In genomic region chr17:68490065-68490691, GRCm38 (mm10) we compare ENCODE assay signal across 21 mouse cellular contexts.
DNase-seq lines count a peak whose midpoint lies in the region; ATAC-seq and TF ChIP-seq lines count a peak whose summit lies in the region.
"Had no signal": no experiment of that assay in that cellular context is flagged by ENCODE, and none has a peak within 500 bp of the region (broad histone marks: within the 10 kb centered on the region; RNA-seq: fewer than 3 reads in every experiment).

No protein-coding gene starts in this region.

- no peaks in the 10 kb centered on the region for H3K9me3 ChIP-seq in hindbrain, embryonic 11.5 days (ENCODE audit: control insufficient read depth, low read length)
- no peaks in the 10 kb centered on the region for H3K9me3 ChIP-seq in hindbrain, postnatal 0 days (ENCODE audit: low read length)
- H3K9me3 ChIP-seq: heart, embryonic 15.5 days; limb, embryonic 13.5 days; liver, embryonic 13.5 days; neural tube, embryonic 12.5 days had no signal

- H3K4me3 ChIP-seq in hindbrain, embryonic 11.5 days (ENCODE audit: low read depth, low read length): no peak overlapping the region
- no peak overlapping the region for H3K4me3 ChIP-seq in hindbrain, postnatal 0 days (ENCODE audit: low read length)
- H3K4me3 ChIP-seq: heart, embryonic 15.5 days; limb, embryonic 13.5 days; liver, embryonic 13.5 days; neural tube, embryonic 12.5 days had no signal

- H3K9ac ChIP-seq in hindbrain, embryonic 11.5 days (ENCODE audit: low read depth, low read length): no peak overlapping the region
- H3K9ac ChIP-seq in hindbrain, postnatal 0 days (replicated peaks; ENCODE audit: low read length): no peak overlapping the region
- H3K9ac ChIP-seq: heart, embryonic 15.5 days; limb, embryonic 13.5 days; liver, embryonic 13.5 days; neural tube, embryonic 12.5 days had no signal

- no peaks in the 10 kb centered on the region for H3K27me3 ChIP-seq in hindbrain, embryonic 11.5 days (ENCODE audit: control insufficient read depth, insufficient read depth, low read length)
- no peaks in the 10 kb centered on the region for H3K27me3 ChIP-seq in hindbrain, postnatal 0 days (ENCODE audit: insufficient read depth, low read length)
- H3K27me3 ChIP-seq: heart, embryonic 15.5 days; limb, embryonic 13.5 days; liver, embryonic 13.5 days; neural tube, embryonic 12.5 days had no signal

- H3K27ac ChIP-seq in hindbrain, embryonic 11.5 days (ENCODE audit: low read depth, low read length): no peak overlapping the region
- no peak overlapping the region for H3K27ac ChIP-seq in hindbrain, postnatal 0 days
- H3K27ac ChIP-seq: heart, embryonic 15.5 days; limb, embryonic 13.5 days; liver, embryonic 13.5 days; macrophage; neural tube, embryonic 12.5 days had no signal

- H3K4me1 ChIP-seq in hindbrain, embryonic 11.5 days (replicated peaks; ENCODE audit: control insufficient read depth, insufficient read depth, low read length): no peaks in the 10 kb centered on the region
- H3K4me1 ChIP-seq in hindbrain, postnatal 0 days (ENCODE audit: insufficient read depth, low read length): no peaks in the 10 kb centered on the region
- H3K4me1 ChIP-seq: heart, embryonic 15.5 days; liver, embryonic 13.5 days; neural tube, embryonic 12.5 days had no signal

- no peak for TF ChIP-seq CTCF in hindbrain, postnatal 0 days (IDR thresholded peaks at IDR 0.05; ENCODE audit: low read depth)

- no peaks in the 10 kb centered on the region for H3K36me3 ChIP-seq in hindbrain, embryonic 11.5 days (ENCODE audit: control insufficient read depth, insufficient read depth, low read length)
- H3K36me3 ChIP-seq in hindbrain, postnatal 0 days (ENCODE audit: insufficient read depth, low read length): no peaks in the 10 kb centered on the region
- H3K36me3 ChIP-seq: G1E; heart, embryonic 15.5 days; limb, embryonic 13.5 days; liver, embryonic 13.5 days; neural tube, embryonic 12.5 days had no signal

- DNase-seq in hindbrain, embryonic 11.5 days (ENCODE audit: low spot score): no peak
- DNase-seq in hindbrain, postnatal 0 days (ENCODE audit: low spot score): no peak
- peak; percentile 9 for DNase-seq in kidney, postnatal 14 days
- DNase-seq in kidney, adult 9 months: no peak
- DNase-seq in retina, embryonic 14.5 days (ENCODE audit: low spot score): peak; percentile 11
- no peak for DNase-seq in retina, postnatal 1 day
- DNase-seq in gastrocnemius, adult 18-20 months (ENCODE audit: low spot score): no peak
- no peak for DNase-seq in cerebellum, postnatal 25 days
- DNase-seq: adrenal gland, postnatal 14 days; cerebellum, adult 11 months; cerebellum, postnatal 10 days; gastrocnemius, postnatal 36 days; heart, postnatal 4 days; liver, embryonic 13.5 days; thymus, adult 2 months had no signal

- 53% methylated on average over 4 of the region's 4 CpGs for WGBS in hindbrain, embryonic 11.5 days
- WGBS in hindbrain, postnatal 0 days: 34% methylated on average over 4 of the region's 4 CpGs

- ATAC-seq in hindbrain, embryonic 11.5 days (ENCODE audit: low FRiP score): peak; percentile 61; the same call in 1 of the 2 replicates
- ATAC-seq in hindbrain, postnatal 0 days: no peak
- ATAC-seq: intestine, postnatal 0 days had no signal

- H3K4me2 ChIP-seq in hindbrain, embryonic 11.5 days (replicated peaks; ENCODE audit: low read depth, low read length): no peak overlapping the region
- no peak overlapping the region for H3K4me2 ChIP-seq in hindbrain, postnatal 0 days (ENCODE audit: low read depth, low read length)
- H3K4me2 ChIP-seq: heart, embryonic 15.5 days; limb, embryonic 13.5 days; liver, embryonic 13.5 days; neural tube, embryonic 12.5 days had no signal

Comparison
In these comparisons a context has a peak if more than half of its experiments do, and no peak if none do; other contexts are left out.
1. DNase-seq: peak in kidney, postnatal 14 days (single experiment) and retina, embryonic 14.5 days (single experiment); none in hindbrain, embryonic 11.5 days (single experiment), hindbrain, postnatal 0 days (single experiment), kidney, adult 9 months (single experiment), retina, postnatal 1 day (single experiment), gastrocnemius, adult 18-20 months (single experiment) and cerebellum, postnatal 25 days (0 of 2).